Mouse (Mus musculus) forebrain, postnatal 0 days (tissue): ENCODE measurements around the gene Dlgap4. TPM values are rescaled to one million over a fixed set of nuclear protein-coding genes. Genes with fewer than 3 reads are reported as not detected.

Source experiments
- ATAC-seq: fragments of 200-750 bp; cut with Nextera tagmentation; 2 replicates; pipeline ENCODE4 v1.8.0; 2017; ENCODE audit warnings: mild to moderate bottlenecking, moderate library complexity
- DNase-seq: peaks from one replicate; pipeline ENCODE4 v3.0.0-alpha.2; 2015
- H3K27ac ChIP-seq: fragments of 300-500 bp; sonication (generic); 2 replicates; pipeline ENCODE4 v1.5.1; 2014; ENCODE audit warnings: low read depth, mild to moderate bottlenecking, antibody characterized with exemption, low read length, moderate library complexity, mixed read lengths
- H3K27me3 ChIP-seq: fragments of 300-500 bp; sonication (generic); 2 replicates; pipeline ENCODE4 v1.6.1; 2014; ENCODE audit warnings: mild to moderate bottlenecking, low read length, mixed read lengths; ENCODE audit not compliant: insufficient read depth
- H3K36me3 ChIP-seq: fragments of 300-500 bp; sonication (generic); 2 replicates; pipeline ENCODE4 v1.6.1; 2014; ENCODE audit warnings: mild to moderate bottlenecking, moderate library complexity; ENCODE audit not compliant: insufficient read depth
- H3K4me1 ChIP-seq: fragments of 300-500 bp; sonication (generic); 2 replicates; pipeline ENCODE4 v1.6.1; 2014; ENCODE audit warnings: antibody characterized with exemption; ENCODE audit not compliant: insufficient read depth
- H3K4me2 ChIP-seq: fragments of 300-500 bp; sonication (generic); 2 replicates; pipeline ENCODE4 v1.6.1; 2014; ENCODE audit warnings: low read depth, mild to moderate bottlenecking, moderate library complexity
- H3K4me3 ChIP-seq: fragments of 300-500 bp; sonication (generic); 2 replicates; pipeline ENCODE4 v1.5.1; 2014; ENCODE audit warnings: low read depth, low read length, mixed read lengths
- H3K9ac ChIP-seq: fragments of 300-500 bp; sonication (generic); 2 replicates; pipeline ENCODE4 v1.6.1; 2014; ENCODE audit warnings: mild to moderate bottlenecking
- H3K9me3 ChIP-seq: fragments of 300-500 bp; sonication (generic); 2 replicates; pipeline ENCODE4 v1.6.1; 2016; ENCODE audit warnings: low read length
- CTCF ChIP-seq: sonication (generic); IDR thresholded peaks from 2 replicates; pipeline ENCODE4 v1.5.1; 2016; ENCODE audit warnings: antibody characterized with exemption, control low read depth, low read depth
- WGBS: fragments of 180-500 bp; shearing (Covaris S2); extraction: QIAGEN DNeasy Blood & Tissue Kit; methylation state at CpG from one replicate; pipeline ENCODE4 v1.1.7; 2014; 5-methylcytosine and 5-hydroxymethylcytosine counted together
- polyA plus RNA-seq: library from polyadenylated mRNA; unstranded; fragments of >200 nt; fragmentation: Nextera tagmentation; extraction: Ambion mirVana; gene quantifications from 2 replicates; pipeline ENCODE4 v1.2.1, GENCODE M21; 2015
- total RNA-seq: library from RNA; depleted of rRNA; stranded (reverse); fragments of >200 nt; gene quantifications from 2 replicates; pipeline ENCODE4 v1.2.3, GENCODE M21; 2014

The Dlgap4 gene
- total and polyA plus RNA-seq, 2 experiments from 2014 or later: 218 to 354 TPM

DNA sequence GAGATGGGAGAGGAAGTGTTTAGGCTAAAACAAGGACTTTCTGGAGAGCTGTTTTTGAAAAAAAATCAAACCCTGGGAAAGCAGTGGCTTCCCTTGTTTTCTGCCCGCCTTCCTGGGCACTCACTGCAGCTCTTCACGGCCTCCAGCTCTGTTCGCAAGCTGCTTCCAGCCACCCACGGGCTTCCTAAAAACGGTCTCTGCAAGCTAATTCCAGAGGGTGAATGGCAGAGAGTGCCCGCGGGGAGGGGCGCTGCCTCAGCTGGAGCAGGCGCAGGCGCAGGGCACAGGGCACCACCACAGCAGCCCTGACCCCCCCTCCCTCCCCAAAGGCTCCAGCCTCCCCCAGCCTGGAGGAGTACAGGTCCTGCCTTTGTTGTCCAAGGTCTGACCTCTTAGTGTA, 32.3 kb upstream of the Dlgap4 start:
- DNase-seq: peak; percentile 40
- no peaks in the 10 kb centered on the region for H3K36me3 ChIP-seq
- WGBS: 47% methylated on average over 10 of the region's 10 CpGs
- no peak overlapping the region for H3K9ac ChIP-seq
- H3K4me2 ChIP-seq: no peak overlapping the region
- peaks cover 14% of the 10 kb centered on the region for H3K4me1 ChIP-seq
- no peak for TF ChIP-seq CTCF
- H3K27me3 ChIP-seq: no peaks in the 10 kb centered on the region
- H3K9me3 ChIP-seq: no peaks in the 10 kb centered on the region
- peak; percentile 46 for ATAC-seq
- no peak overlapping the region for H3K4me3 ChIP-seq
- H3K27ac ChIP-seq: no peak overlapping the region

DNA sequence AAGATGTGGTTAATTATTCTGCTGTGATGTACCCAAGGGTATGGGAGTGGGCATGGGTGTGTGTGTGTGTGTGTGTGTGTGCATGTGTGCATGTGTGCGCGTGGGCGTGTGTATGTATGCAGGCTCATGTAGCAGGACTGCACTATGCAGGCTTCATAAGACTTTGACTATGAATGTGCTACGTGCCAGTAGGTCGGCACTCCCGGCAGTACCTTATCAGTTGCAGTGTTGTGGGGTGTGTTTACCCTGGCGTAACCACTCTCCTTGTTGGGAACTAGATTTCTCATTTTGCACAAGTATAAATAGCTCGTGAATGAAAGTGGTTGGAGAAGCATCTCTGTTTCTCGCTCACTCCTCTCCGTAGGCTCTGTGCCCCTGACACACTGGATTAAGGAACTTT, 30.6 kb upstream of the Dlgap4 start:
- no peak for ATAC-seq
- H3K4me1 ChIP-seq: peaks cover 14% of the 10 kb centered on the region
- H3K4me3 ChIP-seq: no peak overlapping the region
- WGBS: 88% methylated on average over 10 of the region's 10 CpGs
- no peak for TF ChIP-seq CTCF
- H3K9me3 ChIP-seq: no peaks in the 10 kb centered on the region
- no peak for DNase-seq
- no peaks in the 10 kb centered on the region for H3K27me3 ChIP-seq
- no peak overlapping the region for H3K9ac ChIP-seq
- no peaks in the 10 kb centered on the region for H3K36me3 ChIP-seq
- no peak overlapping the region for H3K27ac ChIP-seq
- H3K4me2 ChIP-seq: no peak overlapping the region

DNA sequence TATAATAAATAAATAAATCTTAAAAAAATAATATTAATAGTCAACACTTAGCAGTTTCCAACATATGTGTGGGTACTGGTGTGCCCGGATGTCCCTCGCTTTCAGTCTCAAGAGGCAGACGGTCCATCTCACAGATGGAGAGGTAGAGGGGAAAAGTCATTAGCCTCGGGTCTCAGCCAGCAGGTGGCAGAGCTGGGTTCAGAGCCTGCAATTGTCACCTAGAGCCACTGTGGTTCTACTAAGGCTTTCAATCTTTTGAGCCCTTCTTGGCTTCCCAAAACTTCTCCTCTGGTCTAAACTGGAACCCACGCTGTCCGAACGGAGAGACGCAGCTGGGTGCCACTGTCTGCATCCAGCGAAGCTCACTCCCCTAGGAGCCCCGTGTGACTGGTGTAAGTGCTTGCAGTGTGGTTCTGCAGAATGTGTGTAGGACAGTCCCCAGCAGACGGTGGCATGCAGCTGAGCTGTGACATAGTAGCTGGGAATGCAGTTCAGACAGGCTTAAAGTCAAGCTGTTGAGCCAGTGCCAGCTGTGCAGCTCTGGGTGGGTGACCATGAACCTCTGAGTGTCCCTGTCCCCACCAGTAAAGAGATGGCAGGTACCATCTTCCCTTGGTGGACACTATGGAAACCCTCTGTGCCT, 29.2 kb upstream of the Dlgap4 start:
- WGBS: 58% methylated on average over 11 of the region's 11 CpGs
- ATAC-seq (peak; percentile 53), DNase-seq (peak; percentile 33)
- H3K9me3 ChIP-seq: no peaks in the 10 kb centered on the region
- H3K27me3 ChIP-seq: no peaks in the 10 kb centered on the region
- 0 out of 2 replicates have a peak overlapping the region, but pooled peaks have one; percentile 35 for H3K27ac ChIP-seq
- H3K36me3 ChIP-seq: no peaks in the 10 kb centered on the region
- H3K4me1 ChIP-seq: peaks cover 14% of the 10 kb centered on the region
- H3K9ac ChIP-seq: no peak overlapping the region
- peak overlapping the region; percentile 47; the same call in 1 of the 2 replicates for H3K4me2 ChIP-seq
- TF ChIP-seq CTCF: peak; percentile 54
- no peak overlapping the region for H3K4me3 ChIP-seq

DNA sequence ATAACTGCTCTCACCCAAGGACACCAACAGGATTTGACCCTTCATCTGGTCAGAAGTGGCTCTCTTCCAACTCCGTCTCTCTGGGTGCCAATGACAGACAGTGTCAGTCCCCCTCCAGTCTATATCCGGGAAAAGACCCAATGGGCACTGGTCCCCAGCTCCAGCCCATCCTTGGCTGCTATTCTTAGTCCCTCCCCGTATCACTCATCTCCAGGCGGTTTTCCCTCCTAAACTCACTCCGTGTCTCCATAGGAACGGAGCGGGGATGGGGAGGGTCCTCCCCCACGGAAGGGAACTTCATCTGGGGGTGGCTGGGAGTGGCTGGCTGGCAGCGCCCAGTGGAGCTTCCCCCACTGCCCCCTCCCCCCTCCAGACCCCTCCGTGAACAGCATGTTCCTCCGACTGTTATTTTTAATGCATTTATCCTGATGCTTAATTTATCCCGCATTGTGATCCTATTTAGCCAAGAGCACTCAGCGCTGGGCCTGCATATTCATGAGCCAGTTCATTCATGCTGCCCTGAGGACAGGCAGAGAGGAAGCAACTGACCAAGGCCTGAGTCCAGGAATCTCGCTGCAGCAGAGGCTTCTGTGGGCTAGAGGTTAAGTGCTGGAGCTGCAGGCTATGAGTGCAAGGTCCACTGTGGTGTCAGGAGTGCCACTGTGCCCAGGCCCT, 28.6 kb upstream of the Dlgap4 start:
- Histone ChIP-seq H3K9me3 (no peaks in the 10 kb centered on the region), H3K36me3 (no peaks in the 10 kb centered on the region), H3K9ac (peak overlapping the region; percentile 18; the same call in 1 of the 2 replicates), H3K27me3 (no peaks in the 10 kb centered on the region), H3K4me3 (no peak overlapping the region), H3K4me2 (peak overlapping the region; percentile 47), H3K4me1 (peaks cover 14% of the 10 kb centered on the region), H3K27ac (peak overlapping the region; percentile 35; the same call in 1 of the 2 replicates)
- ATAC-seq (peak; percentile 73), DNase-seq (peak; percentile 71)
- no peak for TF ChIP-seq CTCF
- 6% methylated on average over 14 of the region's 14 CpGs for WGBS

DNA sequence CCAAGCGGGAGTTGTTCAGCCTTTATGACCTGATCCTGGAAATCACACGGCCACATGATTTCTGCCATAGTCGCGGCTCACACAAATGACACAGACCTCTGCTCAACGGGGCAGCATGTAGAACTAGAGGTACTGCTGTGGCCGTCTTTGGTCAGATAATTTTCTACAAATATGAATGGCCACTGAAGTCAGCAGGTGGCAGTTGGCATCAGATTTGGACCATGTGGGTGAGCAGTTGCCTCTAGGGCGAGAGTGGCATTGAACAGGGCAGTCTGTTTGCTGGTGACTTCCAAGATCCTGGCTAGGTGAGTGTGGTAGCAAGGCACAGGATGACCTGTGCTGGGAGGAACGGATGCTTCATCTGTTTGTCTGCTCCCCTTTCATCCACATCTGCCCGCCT, 24.0 kb upstream of the Dlgap4 start:
- Histone ChIP-seq H3K27me3 (no peaks in the 10 kb centered on the region), H3K27ac (no peak overlapping the region), H3K36me3 (no peaks in the 10 kb centered on the region), H3K4me1 (peaks cover 10% of the 10 kb centered on the region), H3K9ac (no peak overlapping the region), H3K4me3 (no peak overlapping the region), H3K9me3 (no peaks in the 10 kb centered on the region), H3K4me2 (no peak overlapping the region)
- DNase-seq: no peak
- no peak for TF ChIP-seq CTCF
- 90% methylated on average over 9 of the region's 9 CpGs for WGBS
- ATAC-seq: no peak

DNA sequence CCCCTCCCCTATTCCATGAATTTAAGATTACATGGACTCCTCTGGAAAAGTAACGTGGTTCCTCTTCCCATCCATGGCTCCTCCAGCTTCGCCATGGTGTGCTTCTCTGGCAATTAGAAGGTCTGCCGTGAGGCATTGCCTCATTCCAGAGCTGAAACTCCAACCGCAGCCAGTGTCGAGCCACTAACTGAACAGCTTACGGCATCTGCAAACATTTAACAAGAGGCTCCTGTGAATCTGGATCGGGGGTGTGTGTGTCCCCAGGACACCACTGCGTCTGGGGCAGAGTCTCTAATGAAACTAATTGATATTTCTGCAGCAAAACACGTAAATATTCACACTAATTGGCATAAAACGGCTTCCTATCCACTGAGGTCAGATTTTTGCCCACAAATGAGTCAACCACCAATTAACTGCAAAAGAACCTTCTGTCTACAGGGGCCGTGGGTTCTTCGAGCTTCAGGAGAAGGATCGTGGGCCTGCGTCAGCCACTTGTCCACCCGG, 18.5 kb upstream of the Dlgap4 start:
- Histone ChIP-seq H3K4me1 (no peaks in the 10 kb centered on the region), H3K4me3 (no peak overlapping the region), H3K9me3 (no peaks in the 10 kb centered on the region), H3K9ac (no peak overlapping the region), H3K4me2 (no peak overlapping the region), H3K36me3 (no peaks in the 10 kb centered on the region), H3K27me3 (no peaks in the 10 kb centered on the region), H3K27ac (no peak overlapping the region)
- no peak for TF ChIP-seq CTCF
- DNase-seq: no peak
- ATAC-seq: no peak
- 44% methylated on average over 15 of the region's 15 CpGs for WGBS

DNA sequence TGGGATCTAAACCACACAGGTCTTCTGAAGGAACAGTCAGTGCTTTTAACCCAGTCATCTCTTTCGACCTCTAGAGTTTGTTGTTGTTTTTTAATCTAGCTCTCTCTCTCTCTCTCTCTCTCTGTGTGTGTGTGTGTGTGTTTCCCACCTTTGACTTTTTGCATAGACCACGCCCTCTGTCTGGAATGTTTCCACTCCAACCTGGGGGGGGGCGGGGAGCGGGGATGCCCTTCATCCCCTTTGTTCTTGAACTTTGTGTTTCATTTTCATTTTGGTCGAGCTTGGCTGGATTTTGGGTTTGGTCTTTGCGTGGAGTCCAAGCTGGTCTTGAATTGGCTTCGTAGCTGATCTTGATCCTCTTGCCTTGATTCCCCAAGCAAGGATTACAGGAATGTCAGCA, 10.9 kb upstream of the Dlgap4 start:
- Histone ChIP-seq H3K4me2 (no peak overlapping the region), H3K36me3 (no peaks in the 10 kb centered on the region), H3K4me3 (no peak overlapping the region), H3K9me3 (no peaks in the 10 kb centered on the region), H3K4me1 (no peaks in the 10 kb centered on the region), H3K27ac (no peak overlapping the region), H3K9ac (no peak overlapping the region), H3K27me3 (no peaks in the 10 kb centered on the region)
- ATAC-seq (no peak), DNase-seq (no peak)
- WGBS: 81% methylated on average over 7 of the region's 7 CpGs
- TF ChIP-seq CTCF: no peak
